Mouse (Mus musculus) ovary, postnatal 36 days (tissue): ENCODE results near the gene Prkag2.

Source experiments
- DNase-seq: peaks from one replicate; pipeline ENCODE4 v3.0.0; 2022; ENCODE audit warnings: low spot score, mixed read lengths

Prkag2 gene

DNA sequence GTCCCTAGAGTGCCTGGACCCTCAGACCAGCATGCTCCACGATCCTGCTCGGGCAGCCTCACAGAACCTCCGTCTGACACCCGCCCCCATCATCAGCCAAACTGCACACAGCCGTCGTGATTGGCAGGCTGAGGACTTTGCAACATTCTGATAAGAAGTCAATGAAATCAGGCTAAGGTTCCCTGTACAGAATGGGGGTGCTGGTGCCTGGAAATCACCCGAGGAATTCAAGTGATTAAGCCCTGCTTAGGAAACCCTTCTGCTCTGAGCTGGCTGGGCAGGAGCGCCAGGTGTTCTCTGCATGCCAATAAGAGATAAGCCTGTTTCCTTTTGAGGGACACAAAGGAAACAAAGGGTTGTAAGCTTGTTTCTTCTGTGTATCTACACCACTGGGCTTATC lies 131.7 kb downstream of the Prkag2 start:
- DNase-seq = no peak

DNA sequence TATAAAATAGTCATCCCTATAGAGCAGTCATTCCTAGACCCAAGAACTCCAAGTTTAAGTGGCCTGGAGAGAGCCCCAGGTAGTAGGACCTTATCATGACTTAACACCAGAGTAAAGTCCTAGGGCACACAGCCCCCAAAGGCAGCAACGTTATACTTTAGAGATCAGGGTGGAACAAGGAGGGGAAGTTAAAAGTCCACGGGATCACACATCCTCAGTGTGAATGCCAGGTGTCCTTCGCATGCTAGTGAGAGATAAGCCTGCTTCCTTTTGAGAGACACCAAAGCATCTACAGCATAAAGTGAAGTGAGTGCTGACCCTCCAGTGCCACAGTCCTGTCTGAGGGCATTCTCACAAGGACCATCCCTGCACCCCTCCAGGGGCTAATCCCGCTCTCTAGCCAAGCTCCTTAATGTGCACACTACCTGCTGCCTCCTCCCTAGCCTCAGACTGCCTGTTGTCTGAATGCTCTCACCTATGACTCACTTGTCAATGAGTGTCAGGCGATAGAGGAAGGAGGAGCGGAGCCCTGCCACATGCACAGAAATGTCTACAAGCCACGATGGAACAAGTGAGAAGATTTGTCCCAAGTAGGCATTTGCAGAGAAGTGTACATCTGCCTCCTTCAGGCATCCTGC lies 132.4 kb downstream of the Prkag2 start:
- DNase-seq = no peak

GRCm38 (mm10) chr5:24963776-24964175 lies 136.7 kb downstream of the Prkag2 start:
- peak; percentile 45 for DNase-seq

DNA sequence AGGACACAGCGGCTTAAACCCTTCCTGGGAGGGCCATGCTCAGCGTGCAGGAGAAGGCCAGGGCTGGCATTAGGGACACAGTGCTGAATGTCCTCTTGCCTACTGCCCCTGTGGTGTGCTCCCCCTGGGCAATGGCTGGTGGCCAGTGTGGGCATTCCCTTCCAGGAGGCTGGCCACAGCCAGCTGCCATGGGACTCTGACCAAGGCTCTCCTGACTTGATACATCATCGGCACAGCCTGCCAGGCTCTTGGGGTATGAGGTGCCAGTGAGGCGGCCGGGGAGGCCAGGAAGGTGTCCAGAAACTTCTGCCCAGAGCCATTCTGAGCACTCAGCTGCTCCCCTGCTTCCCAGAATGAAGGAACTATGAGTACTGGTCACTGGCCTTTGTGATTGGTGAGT lies 139.7 kb downstream of the Prkag2 start:
- DNase-seq = peak; percentile 41

- DNase-seq = no peak
Observed at GRCm38 (mm10) chr5:24959758-24960157, 140.7 kb downstream of the Prkag2 start.

DNA sequence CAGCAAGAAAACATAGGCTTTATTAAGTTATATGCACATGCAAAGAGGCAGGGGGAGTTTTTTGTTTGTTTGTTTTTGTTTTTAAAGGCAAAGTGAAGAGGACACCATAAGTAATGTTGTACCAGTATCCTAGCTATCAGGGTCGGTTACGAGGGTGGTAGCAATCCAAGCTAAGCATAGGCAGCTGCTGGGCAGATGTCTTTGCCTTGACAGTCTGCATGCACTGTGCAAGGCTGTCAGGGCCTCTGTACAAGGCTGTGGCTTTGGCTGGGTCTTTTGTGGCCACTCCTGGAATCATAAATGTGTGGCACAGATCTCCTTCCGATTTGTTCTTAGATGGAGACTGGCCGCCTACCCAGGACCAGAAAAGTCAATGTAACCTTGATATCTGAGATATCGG lies 141.8 kb downstream of the Prkag2 start:
- DNase-seq = no peak

DNA sequence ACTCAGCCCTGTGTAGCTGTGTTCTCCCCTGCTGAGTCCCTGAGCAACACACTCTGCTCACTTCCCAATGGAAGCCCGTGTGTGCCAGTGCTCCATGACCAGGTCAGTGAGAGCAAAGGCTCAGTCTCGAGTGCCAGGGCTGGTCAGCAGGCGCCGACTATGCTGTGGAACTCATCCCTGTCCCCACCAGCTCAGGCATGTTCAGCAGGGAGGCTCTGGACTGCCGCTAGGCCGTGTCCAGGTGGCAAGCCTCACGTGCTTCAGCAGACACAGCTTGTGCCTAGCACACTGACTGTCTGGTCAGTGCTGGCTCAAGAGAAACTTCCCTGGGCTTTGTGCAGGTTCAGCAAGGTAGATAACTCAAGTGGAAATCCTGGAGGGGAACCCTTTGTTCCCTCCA lies 143.6 kb downstream of the Prkag2 start:
- DNase-seq = no peak

DNA sequence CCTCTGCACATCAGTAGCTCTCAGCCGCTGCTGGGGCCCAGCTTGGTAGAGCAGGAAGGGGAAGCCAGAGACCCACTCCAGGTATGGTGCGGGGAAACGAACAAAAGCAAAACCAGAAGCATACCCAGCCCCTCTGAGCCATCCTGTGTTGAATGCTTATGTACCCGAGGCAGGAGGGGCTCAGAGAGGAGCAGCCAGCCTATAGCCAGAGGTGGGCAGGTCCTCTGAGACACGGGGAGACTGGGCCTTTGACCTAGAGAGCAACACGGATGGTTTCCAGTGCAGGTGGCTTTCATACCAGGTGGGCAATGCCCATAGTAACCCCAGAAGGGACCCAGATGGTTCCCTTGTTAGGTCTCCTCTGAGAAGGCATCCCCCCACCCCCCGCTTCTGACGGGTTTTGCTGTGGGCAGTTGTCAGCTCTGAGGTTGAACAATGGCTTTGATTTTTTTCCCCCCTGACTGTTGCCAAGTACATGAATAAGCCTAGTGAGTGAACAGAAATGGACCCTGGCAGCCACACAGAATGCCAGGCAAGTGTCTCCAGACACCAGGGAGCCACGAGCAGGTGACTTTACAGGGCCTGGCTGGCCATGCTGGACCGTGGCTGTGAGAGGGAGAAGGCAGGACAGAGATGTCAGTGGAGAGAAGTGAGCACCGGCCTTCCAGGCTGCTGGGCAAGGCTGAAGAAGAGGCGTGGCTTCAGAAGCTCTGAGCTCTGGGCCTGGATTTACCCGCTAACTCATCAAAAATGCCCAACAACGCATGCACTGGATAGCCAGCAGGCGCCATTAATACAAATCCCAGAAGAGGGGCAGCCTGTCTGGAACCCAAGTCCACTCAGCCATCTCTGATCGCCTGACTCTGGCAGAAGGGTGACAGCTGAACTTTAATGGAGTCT lies 147.3 kb downstream of the Prkag2 start:
- no peak for DNase-seq

- DNase-seq = no peak
Observed at GRCm38 (mm10) chr5:24952212-24952611, 148.2 kb downstream of the Prkag2 start.

- no peak for DNase-seq
Observed at GRCm38 (mm10) chr5:24950891-24951574, 149.4 kb downstream of the Prkag2 start.

- DNase-seq = no peak
Observed at GRCm38 (mm10) chr5:24950039-24950438, 150.4 kb downstream of the Prkag2 start.

DNA sequence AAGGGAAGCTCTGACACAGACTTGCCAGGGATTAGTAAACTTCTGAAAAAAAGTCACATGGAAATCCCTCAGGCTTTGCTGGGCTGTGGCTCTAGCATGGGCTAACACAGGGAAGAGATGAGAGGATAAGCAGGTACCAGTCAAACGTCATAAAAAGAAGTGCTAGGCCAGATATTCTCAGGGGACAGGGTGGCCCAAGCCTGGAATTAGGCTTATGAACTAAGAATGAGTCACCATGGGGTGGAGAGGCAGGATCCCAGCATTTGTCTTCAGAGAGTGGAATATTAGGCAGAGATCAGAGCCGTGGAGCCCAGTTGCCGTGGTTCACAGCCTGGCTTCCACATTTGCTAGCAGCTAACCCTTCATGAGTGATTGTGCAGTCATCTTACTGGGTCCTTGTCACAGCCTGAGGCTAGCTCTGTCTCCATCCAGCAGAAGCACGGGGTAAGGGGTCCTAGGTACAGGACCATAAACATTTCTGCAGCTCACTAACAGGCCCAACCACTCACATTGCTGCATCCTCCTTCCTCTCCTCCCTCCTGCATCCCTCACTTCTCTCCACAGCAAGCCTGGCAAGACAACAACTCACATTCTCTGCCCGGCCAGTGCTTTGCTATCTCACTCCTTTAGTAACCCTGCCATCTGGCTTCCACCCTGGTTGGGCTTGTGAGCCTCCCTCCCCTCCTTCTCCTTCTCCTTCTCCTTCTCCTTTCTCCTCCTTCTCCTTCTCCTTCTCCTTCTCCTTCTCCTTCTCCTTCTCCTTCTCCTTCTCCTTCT lies 162.2 kb downstream of the Prkag2 start:
- DNase-seq = no peak

DNA sequence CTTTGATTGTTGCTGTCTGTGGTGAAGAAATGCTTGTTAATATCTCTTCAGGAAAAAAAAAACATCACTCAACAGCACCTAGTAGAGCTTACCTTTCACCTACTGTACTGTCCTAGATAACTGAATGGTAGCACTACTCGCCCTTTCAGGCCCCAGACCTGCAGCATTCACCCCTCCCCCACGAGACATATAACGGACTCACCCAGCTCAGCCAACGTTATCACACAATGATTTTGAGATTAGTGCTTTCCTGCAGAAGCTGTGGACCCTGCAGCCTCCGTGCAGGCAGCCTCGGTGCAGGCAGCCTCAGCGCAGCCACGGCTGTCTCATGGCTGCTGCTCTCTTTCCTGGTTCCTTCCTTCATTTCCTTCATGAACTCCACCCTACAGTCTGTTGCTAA lies 164.0 kb downstream of the Prkag2 start:
- DNase-seq = no peak

GRCm38 (mm10) chr5:24935446-24935845 lies 165.0 kb downstream of the Prkag2 start:
- no peak for DNase-seq

- DNase-seq = no peak
Observed at GRCm38 (mm10) chr5:24933760-24934159, 166.7 kb downstream of the Prkag2 start.

GRCm38 (mm10) chr5:24931578-24932185 lies 168.8 kb downstream of the Prkag2 start:
- no peak for DNase-seq

DNA sequence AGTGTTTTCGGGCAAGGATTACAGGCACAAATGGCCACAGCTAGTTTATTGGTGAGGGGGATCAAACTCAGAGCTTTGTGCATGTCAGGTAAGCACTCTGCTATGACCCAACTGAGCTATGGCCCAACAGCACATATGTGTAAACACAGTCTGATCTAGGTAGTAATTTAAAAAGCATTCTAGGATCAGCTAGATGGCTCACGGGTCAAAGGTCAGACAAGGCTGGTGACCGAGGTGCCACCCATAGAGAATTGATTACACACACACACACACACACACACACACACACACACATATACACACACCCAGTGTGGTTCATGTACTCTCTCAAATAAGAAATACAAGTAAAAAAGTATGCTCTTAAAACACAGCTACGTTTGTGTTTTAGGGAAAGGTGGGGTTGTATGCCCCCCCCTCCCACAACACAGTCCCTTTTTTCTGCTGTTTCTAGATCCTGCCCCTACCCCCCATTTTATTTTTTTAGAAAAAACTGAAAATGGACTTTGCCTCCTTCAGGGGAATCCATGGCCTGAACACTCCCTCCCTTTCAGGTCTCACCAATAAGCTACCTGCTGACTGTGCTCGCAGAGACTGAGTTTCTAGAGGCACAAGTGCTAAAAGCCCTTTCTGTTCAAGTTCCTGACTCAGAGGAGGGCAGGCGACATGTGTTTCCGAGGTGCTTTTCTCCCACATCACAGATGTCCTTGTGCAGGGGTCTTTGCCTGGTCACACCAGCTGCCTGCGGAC lies 169.4 kb downstream of the Prkag2 start:
- no peak for DNase-seq

GRCm38 (mm10) chr5:24928816-24929215 lies 171.6 kb downstream of the Prkag2 start:
- DNase-seq = no peak

DNA sequence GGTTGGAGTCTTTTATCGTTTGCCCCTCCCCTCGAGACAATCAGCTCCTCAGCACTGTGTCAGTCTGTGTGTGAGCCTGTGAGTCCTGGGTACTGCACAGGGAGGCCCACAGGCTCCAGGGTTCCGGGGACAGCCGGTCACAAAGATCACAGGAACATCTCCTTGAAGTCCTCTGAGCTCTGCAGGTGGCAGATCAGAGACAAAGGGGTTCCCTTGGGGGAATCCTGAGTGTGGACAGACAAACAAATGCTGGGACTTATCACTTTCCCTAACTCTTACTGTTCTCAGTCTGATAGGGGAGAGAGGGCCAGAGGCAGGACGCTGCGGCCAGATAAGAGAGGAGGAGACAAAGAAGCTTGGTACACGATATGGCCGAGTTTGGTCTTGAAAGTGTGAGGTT lies 172.7 kb downstream of the Prkag2 start:
- DNase-seq = no peak

- DNase-seq = no peak
Observed at GRCm38 (mm10) chr5:24919155-24919554, 181.3 kb downstream of the Prkag2 start.

DNA sequence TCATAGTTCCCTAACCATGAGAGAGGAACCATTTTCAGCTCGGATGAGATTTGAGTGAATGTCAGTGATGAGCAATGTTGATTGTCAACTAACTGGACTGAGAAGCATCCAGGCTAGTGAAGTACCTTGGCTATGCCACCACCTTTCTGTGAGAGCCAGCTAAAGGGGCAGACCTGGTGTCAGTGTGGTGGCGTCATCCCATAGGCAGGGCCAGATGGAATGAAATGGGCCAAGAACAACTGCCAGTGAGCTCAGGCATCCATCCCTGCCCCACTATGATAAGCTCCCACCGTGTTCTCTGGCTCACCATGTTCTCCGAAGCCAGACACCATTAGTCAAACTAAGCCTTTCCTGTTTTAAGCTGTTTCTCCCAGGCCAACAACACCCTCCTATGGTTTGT lies 183.9 kb downstream of the Prkag2 start:
- no peak for DNase-seq
